Mouse (Mus musculus): Measurements from ENCODE around the gene Ogdh. TPM values are rescaled to one million over a fixed set of nuclear protein-coding genes. Genes with fewer than 3 reads are reported as not detected.
"Not testable (repeated sequence)": the region's sequence is repeated elsewhere in the genome, so short reads cannot be mapped to it uniquely, and the experiment has no call there.

Gene Ogdh
- polyA plus RNA-seq, 2 experiments: 41.8 to 60.6 TPM

- Histone ChIP-seq H3K9me3 (ENCODE audit: control insufficient read depth, low read length) (no peaks in the 10 kb centered on the region), H3K27me3 (ENCODE audit: control insufficient read depth, insufficient read depth, low read length) (no peaks in the 10 kb centered on the region), H3K4me2 (ENCODE audit: low read depth) (peak overlapping the region; percentile 36), H3K36me3 (replicated peaks; ENCODE audit: control insufficient read depth, insufficient read depth, low read depth) (no peaks in the 10 kb centered on the region), H3K27ac (no peak overlapping the region), H3K4me1 (replicated peaks; ENCODE audit: control insufficient read depth in 2 of 2, insufficient read depth in 2 of 2, low read length in 1 of 2) (peaks cover 6% of the 10 kb centered on the region in 2 experiments; a peak in 3 of 4 replicates), H3K9ac (replicated peaks) (no peak overlapping the region; the same call in 1 of the 2 replicates), H3K4me3 (ENCODE audit: insufficient read depth in 1 of 2, low read depth in 2 of 2, low read length in 2 of 2) (no peak overlapping the region)
- peak; percentile 93 for TF ChIP-seq CTCF (IDR thresholded peaks at IDR 0.05; ENCODE audit: low read depth)
- no peak for TF ChIP-seq EP300 (IDR thresholded peaks at IDR 0.05; ENCODE audit: low read depth)
- 4% methylated on average over 11 of the region's 11 CpGs for WGBS (ENCODE audit: insufficient replicate concordance)
- peak; percentile 92 for ATAC-seq (ENCODE audit: insufficient read depth)
- peak; percentile 65 to 73 (median 65) for DNase-seq (ENCODE audit: low read depth in 3 of 3, low spot score in 3 of 3)
Measured at GRCm38 (mm10) chr11:6365885-6366284, 74.5 kb downstream of the Ogdh start.

- H3K9ac ChIP-seq (replicated peaks): no peak overlapping the region
- WGBS (ENCODE audit: insufficient replicate concordance): 69% methylated on average over 6 of the region's 6 CpGs
- H3K27me3 ChIP-seq (ENCODE audit: control insufficient read depth, insufficient read depth, low read length): no peaks in the 10 kb centered on the region
- no peaks in the 10 kb centered on the region for H3K36me3 ChIP-seq (replicated peaks; ENCODE audit: control insufficient read depth, insufficient read depth, low read depth)
- no peak for DNase-seq (ENCODE audit: low read depth in 3 of 3, low spot score in 3 of 3)
- ATAC-seq (ENCODE audit: insufficient read depth): no peak
- peaks cover 6% of the 10 kb centered on the region in 2 experiments; a peak in 3 of 4 replicates for H3K4me1 ChIP-seq (replicated peaks; ENCODE audit: control insufficient read depth in 2 of 2, insufficient read depth in 2 of 2, low read length in 1 of 2)
- H3K4me3 ChIP-seq (ENCODE audit: insufficient read depth in 1 of 2, low read depth in 2 of 2, low read length in 2 of 2): no peak overlapping the region
- H3K27ac ChIP-seq: no peak overlapping the region
- no peak overlapping the region for H3K4me2 ChIP-seq (ENCODE audit: low read depth)
- TF ChIP-seq CTCF (IDR thresholded peaks at IDR 0.05; ENCODE audit: low read depth) (no peak), EP300 (IDR thresholded peaks at IDR 0.05; ENCODE audit: low read depth) (no peak)
- H3K9me3 ChIP-seq (ENCODE audit: control insufficient read depth, low read length): no peaks in the 10 kb centered on the region
Measured at GRCm38 (mm10) chr11:6366434-6366833, 75.0 kb downstream of the Ogdh start.

- 56% methylated on average over 4 of the region's 4 CpGs for WGBS (ENCODE audit: insufficient replicate concordance)
- ATAC-seq (ENCODE audit: insufficient read depth): no peak
Measured at GRCm38 (mm10) chr11:6367156-6367555, 75.7 kb downstream of the Ogdh start.

GRCm38 (mm10) chr11:6367986-6368385, 76.6 kb downstream of the Ogdh start:
- not testable (repeated sequence) for H3K27me3 ChIP-seq (ENCODE audit: control insufficient read depth, insufficient read depth, low read length); DNase-seq (ENCODE audit: low read depth in 3 of 3, low spot score in 3 of 3); H3K4me3 ChIP-seq (ENCODE audit: insufficient read depth in 1 of 2, low read depth in 2 of 2, low read length in 2 of 2); H3K36me3 ChIP-seq (replicated peaks; ENCODE audit: control insufficient read depth, insufficient read depth, low read depth); H3K27ac ChIP-seq; H3K9me3 ChIP-seq (ENCODE audit: control insufficient read depth, low read length); H3K4me2 ChIP-seq (ENCODE audit: low read depth); H3K4me1 ChIP-seq (replicated peaks; ENCODE audit: control insufficient read depth in 2 of 2, insufficient read depth in 2 of 2, low read length in 1 of 2); ATAC-seq (ENCODE audit: insufficient read depth); H3K9ac ChIP-seq (replicated peaks)
- 73% methylated on average over 5 of the region's 5 CpGs for WGBS (ENCODE audit: insufficient replicate concordance)

More at GRCm38 (mm10) chr11:6367156-6367555, 75.7 kb downstream of the Ogdh start:
- no peak overlapping the region for H3K9ac ChIP-seq (replicated peaks)
- H3K4me3 ChIP-seq (ENCODE audit: insufficient read depth in 1 of 2, low read depth in 2 of 2, low read length in 2 of 2): no peak overlapping the region
- H3K4me1 ChIP-seq (replicated peaks; ENCODE audit: control insufficient read depth in 2 of 2, insufficient read depth in 2 of 2, low read length in 1 of 2): peaks cover 6% of the 10 kb centered on the region in 2 experiments; a peak in 3 of 4 replicates
- H3K9me3 ChIP-seq (ENCODE audit: control insufficient read depth, low read length): no peaks in the 10 kb centered on the region
- H3K36me3 ChIP-seq (replicated peaks; ENCODE audit: control insufficient read depth, insufficient read depth, low read depth): no peaks in the 10 kb centered on the region
- no peak overlapping the region for H3K27ac ChIP-seq
- TF ChIP-seq CTCF (IDR thresholded peaks at IDR 0.05; ENCODE audit: low read depth) (no peak), EP300 (IDR thresholded peaks at IDR 0.05; ENCODE audit: low read depth) (no peak)
- H3K4me2 ChIP-seq (ENCODE audit: low read depth): no peak overlapping the region
- H3K27me3 ChIP-seq (ENCODE audit: control insufficient read depth, insufficient read depth, low read length): no peaks in the 10 kb centered on the region
- DNase-seq (ENCODE audit: low read depth in 3 of 3, low spot score in 3 of 3): no peak

GRCm38 (mm10) chr11:6371376-6372155, 80.1 kb downstream of the Ogdh start:
- WGBS (ENCODE audit: insufficient replicate concordance): 73% methylated on average over 11 of the region's 11 CpGs
- TF ChIP-seq CTCF (IDR thresholded peaks at IDR 0.05; ENCODE audit: low read depth) (no peak), EP300 (IDR thresholded peaks at IDR 0.05; ENCODE audit: low read depth) (no peak)
- H3K27me3 ChIP-seq (ENCODE audit: control insufficient read depth, insufficient read depth, low read length): no peaks in the 10 kb centered on the region
- no peaks in the 10 kb centered on the region for H3K4me1 ChIP-seq (replicated peaks; ENCODE audit: control insufficient read depth in 2 of 2, insufficient read depth in 2 of 2, low read length in 1 of 2)
- no peak overlapping the region for H3K27ac ChIP-seq
- H3K4me2 ChIP-seq (ENCODE audit: low read depth): no peak overlapping the region
- H3K9ac ChIP-seq (replicated peaks): no peak overlapping the region
- ATAC-seq (ENCODE audit: insufficient read depth) (no peak), DNase-seq (ENCODE audit: low read depth in 3 of 3, low spot score in 3 of 3) (no peak)
- H3K36me3 ChIP-seq (replicated peaks; ENCODE audit: control insufficient read depth, insufficient read depth, low read depth): no peaks in the 10 kb centered on the region
- H3K9me3 ChIP-seq (ENCODE audit: control insufficient read depth, low read length): no peaks in the 10 kb centered on the region
- no peak overlapping the region for H3K4me3 ChIP-seq (ENCODE audit: insufficient read depth in 1 of 2, low read depth in 2 of 2, low read length in 2 of 2)
